In genomic region chr8:116403366-116403765, GRCm38 (mm10) we compare ENCODE assay signal across 28 mouse cellular contexts.
DNase-seq lines count a peak whose midpoint lies in the region; ATAC-seq lines count a peak whose summit lies in the region.
"Had no signal": no experiment of that assay in that cellular context is flagged by ENCODE, and none has a peak within 500 bp of the region (broad histone marks: within the 10 kb centered on the region; RNA-seq: fewer than 3 reads in every experiment).

No protein-coding gene starts in this region.

- H3K4me2 ChIP-seq in kidney, embryonic 15.5 days, result no peak overlapping the region
- H3K4me2 ChIP-seq: embryonic facial prominence, embryonic 13.5 days; embryonic facial prominence, embryonic 15.5 days; forebrain, embryonic 12.5 days had no signal

- DNase-seq in heart, adult 11 months, result peak; percentile 77
- no peak for DNase-seq in heart, postnatal 10 days
- DNase-seq in kidney, adult 9 months, result no peak
- DNase-seq in kidney, postnatal 4 days, result peak; percentile 12 to 19
- DNase-seq in kidney, postnatal 10 days, result no peak
- DNase-seq: adrenal gland, adult 8-10 months; adrenal gland, postnatal 14 days; adrenal gland, postnatal 36 days; B cell, adult 2 months; cerebellum, adult 11 months; cerebellum, adult 18-20 months; cerebellum, adult 8-10 months; cerebellum, adult 9-11 months; cerebellum, postnatal 14 days; cerebellum, postnatal 36 days; embryo, embryonic 11 days had no signal

- 20% methylated on average over 5 of the region's 5 CpGs for WGBS in kidney, embryonic 15.5 days

- no peaks in the 10 kb centered on the region for H3K36me3 ChIP-seq in kidney, embryonic 15.5 days
- H3K36me3 ChIP-seq: embryonic facial prominence, embryonic 13.5 days; embryonic facial prominence, embryonic 15.5 days; forebrain, embryonic 10.5 days; forebrain, embryonic 12.5 days; G1E had no signal

- H3K27ac ChIP-seq in kidney, embryonic 15.5 days, result 0 out of 2 replicates have a peak overlapping the region, but pooled peaks have one; percentile 10
- H3K27ac ChIP-seq: embryonic facial prominence, embryonic 13.5 days; embryonic facial prominence, embryonic 15.5 days; forebrain, embryonic 10.5 days; forebrain, embryonic 12.5 days had no signal

- ATAC-seq in kidney, embryonic 15.5 days (replicated peaks; ENCODE audit: low FRiP score), result peak; percentile 59
- ATAC-seq: activated CD4-positive, CD25-positive, alpha-beta regulatory T cell, adult 4 months; CD4-positive, CD25-positive, alpha-beta regulatory T cell, adult 4 months; forebrain, embryonic 14.5 days; forebrain, embryonic 16.5 days; Patski had no signal

- no peaks in the 10 kb centered on the region for H3K27me3 ChIP-seq in kidney, embryonic 15.5 days
- H3K27me3 ChIP-seq: embryonic facial prominence, embryonic 13.5 days; embryonic facial prominence, embryonic 15.5 days; forebrain, embryonic 12.5 days; Patski had no signal

- no peaks in the 10 kb centered on the region for H3K4me1 ChIP-seq in kidney, embryonic 15.5 days
- H3K4me1 ChIP-seq: embryonic facial prominence, embryonic 13.5 days; embryonic facial prominence, embryonic 15.5 days; forebrain, embryonic 10.5 days; forebrain, embryonic 12.5 days had no signal

- H3K9ac ChIP-seq in kidney, embryonic 15.5 days, result no peak overlapping the region
- H3K9ac ChIP-seq: embryonic facial prominence, embryonic 13.5 days; embryonic facial prominence, embryonic 15.5 days; forebrain, embryonic 12.5 days had no signal

- H3K9me3 ChIP-seq in kidney, embryonic 15.5 days (replicated peaks), result no peaks in the 10 kb centered on the region; the same call in 1 of the 2 replicates
- H3K9me3 ChIP-seq: embryonic facial prominence, embryonic 13.5 days; embryonic facial prominence, embryonic 15.5 days; forebrain, embryonic 10.5 days; forebrain, embryonic 12.5 days had no signal

- H3K4me3 ChIP-seq in kidney, embryonic 15.5 days (replicated peaks), result no peak overlapping the region
- H3K4me3 ChIP-seq: embryonic facial prominence, embryonic 13.5 days; embryonic facial prominence, embryonic 15.5 days; erythroblast, embryonic 14.5 days; forebrain, embryonic 10.5 days; forebrain, embryonic 12.5 days had no signal

- intact Hi-C loops in heart, postnatal 10 days (cut with DNase I), result no loop called here

Comparison
In these comparisons a context has a peak if more than half of its experiments do, and no peak if none do; other contexts are left out.
1. DNase-seq: peak in heart, adult 11 months (single experiment) and kidney, postnatal 4 days (2 of 2); none in heart, postnatal 10 days (0 of 2), kidney, adult 9 months (single experiment) and kidney, postnatal 10 days (single experiment).